In the genomic region with DNA sequence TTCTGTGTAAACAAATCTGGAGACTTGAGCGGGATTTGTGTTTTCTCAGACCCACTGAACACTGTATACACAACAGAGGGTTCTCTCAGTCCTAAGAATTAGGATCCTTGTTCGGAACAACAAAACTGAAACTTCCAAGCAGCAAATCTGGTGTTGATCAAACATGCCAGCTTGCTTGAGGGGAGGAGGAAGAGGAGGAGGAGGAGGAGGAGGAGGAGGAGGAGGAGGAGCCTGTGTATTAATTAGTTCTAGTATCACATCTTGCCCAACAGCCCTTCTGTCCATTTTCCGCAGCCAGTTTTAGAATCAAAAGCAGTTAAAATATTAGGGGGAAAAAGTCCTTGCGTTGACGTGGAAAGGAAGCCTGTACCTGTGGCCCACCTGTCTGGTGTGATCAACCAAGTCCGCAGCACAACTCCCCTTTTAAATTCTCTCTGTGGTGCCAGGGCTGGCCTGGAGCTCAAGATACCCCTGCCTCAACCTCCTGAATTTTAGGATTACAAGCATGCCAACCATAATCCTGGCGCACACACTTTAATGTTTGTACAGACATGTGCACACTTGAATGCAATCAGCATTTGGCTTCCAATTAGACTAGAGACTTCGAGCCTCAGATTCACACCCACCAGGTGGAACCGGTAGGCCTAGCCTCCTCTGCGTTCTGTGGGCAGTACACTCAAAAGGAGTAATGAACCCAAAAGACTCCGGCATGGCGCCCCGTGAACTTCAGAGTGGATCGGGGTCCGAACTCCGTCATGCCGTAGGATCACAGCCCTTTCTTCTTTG, we compare ENCODE assay signal across 8 mouse cellular contexts. TPM values are rescaled to one million over a fixed set of nuclear protein-coding genes. Genes with fewer than 3 reads are reported as not detected.
DNase-seq lines count a peak whose midpoint lies in the region; ATAC-seq and TF ChIP-seq lines count a peak whose summit lies in the region.

No protein-coding gene starts in this region.

- H3K79me2 ChIP-seq in liver, adult 2 months (ENCODE audit: control insufficient read depth, insufficient read depth, low read length): no peaks in the 10 kb centered on the region

- DNase-seq in liver, adult 2 months (ENCODE audit: extremely low read depth, low read depth, low spot score): peak; percentile 50
- no peak for DNase-seq in liver
- no peak for DNase-seq in forebrain, embryonic 10.5 days (ENCODE audit: extremely low spot score, low spot score)
- no peak for DNase-seq in frontal cortex, postnatal 36 days (ENCODE audit: low spot score in 2 of 2)
- no peak for DNase-seq in cerebellum, adult 11-12 months
- DNase-seq in right cerebral cortex, adult 2 months (ENCODE audit: low spot score in 2 of 2): no peak

- no peak for TF ChIP-seq POLR2A in liver, adult 2 months (IDR thresholded peaks at IDR 0.05; ENCODE audit: extremely low read depth, insufficient read depth, low read length)
- no peak for TF ChIP-seq POLR2A in olfactory bulb, adult 2 months (IDR thresholded peaks at IDR 0.05; ENCODE audit: insufficient read depth, low read depth, low read length)

- no peak for ATAC-seq in limb, embryonic 12.5 days (ENCODE audit: insufficient number of reproducible peaks, insufficient read depth, low FRiP score, low TSS enrichment, low read depth)

- peak overlapping the region; percentile 62; the same call in 1 of the 2 replicates for H3K4me3 ChIP-seq in liver, adult 2 months (ENCODE audit: insufficient read depth, low read depth, low read length)
- peak overlapping the region; percentile 88 for H3K4me3 ChIP-seq in forebrain, embryonic 10.5 days
- H3K4me3 ChIP-seq in limb, embryonic 12.5 days (replicated peaks): peak overlapping the region; percentile 47
- peak overlapping the region; percentile 36; the same call in 1 of the 2 replicates for H3K4me3 ChIP-seq in olfactory bulb, adult 2 months (ENCODE audit: insufficient read depth, low read depth, low read length)

- H3K9me3 ChIP-seq in forebrain, embryonic 10.5 days: no peaks in the 10 kb centered on the region
- no peaks in the 10 kb centered on the region for H3K9me3 ChIP-seq in limb, embryonic 12.5 days

- peak overlapping the region; percentile 74 for H3K9ac ChIP-seq in liver, adult 2 months (ENCODE audit: low read depth, low read length)
- peak overlapping the region; percentile 62 for H3K9ac ChIP-seq in limb, embryonic 12.5 days (replicated peaks)

- H3K27ac ChIP-seq in liver, adult 2 months (replicated peaks; ENCODE audit: insufficient read depth, low read depth, low read length): peak overlapping the region; percentile 52
- H3K27ac ChIP-seq in forebrain, embryonic 10.5 days: peak overlapping the region; percentile 95
- no peak overlapping the region for H3K27ac ChIP-seq in limb, embryonic 12.5 days
- no peak overlapping the region for H3K27ac ChIP-seq in olfactory bulb, adult 2 months (ENCODE audit: insufficient read depth, low read depth, low read length)

- H3K4me2 ChIP-seq in limb, embryonic 12.5 days: peak overlapping the region; percentile 82

- H3K4me1 ChIP-seq in liver, adult 2 months (ENCODE audit: control insufficient read depth, insufficient read depth, low read length): peaks cover 12% of the 10 kb centered on the region
- H3K4me1 ChIP-seq in forebrain, embryonic 10.5 days: peaks cover 83% of the 10 kb centered on the region
- H3K4me1 ChIP-seq in limb, embryonic 12.5 days (replicated peaks): peaks cover 41% of the 10 kb centered on the region
- peaks cover 14% of the 10 kb centered on the region for H3K4me1 ChIP-seq in olfactory bulb, adult 2 months (ENCODE audit: control insufficient read depth, insufficient read depth, low read length)

- H3K36me3 ChIP-seq in liver, adult 2 months (ENCODE audit: control insufficient read depth, insufficient read depth, low read length): no peaks in the 10 kb centered on the region
- H3K36me3 ChIP-seq in forebrain, embryonic 10.5 days (replicated peaks): no peaks in the 10 kb centered on the region
- no peaks in the 10 kb centered on the region for H3K36me3 ChIP-seq in limb, embryonic 12.5 days

- H3K27me3 ChIP-seq in liver, adult 2 months (ENCODE audit: control insufficient read depth, insufficient read depth, low read length): no peaks in the 10 kb centered on the region
- H3K27me3 ChIP-seq in forebrain, embryonic 10.5 days (ENCODE audit: poor library complexity, severe bottlenecking): peaks cover 84% of the 10 kb centered on the region
- H3K27me3 ChIP-seq in limb, embryonic 12.5 days: peaks cover 89% of the 10 kb centered on the region

- TF ChIP-seq CTCF in liver, adult 2 months (IDR thresholded peaks at IDR 0.05; ENCODE audit: low read depth, low read length): no peak
- no peak for TF ChIP-seq CTCF in olfactory bulb, adult 2 months (IDR thresholded peaks at IDR 0.05; ENCODE audit: insufficient read depth, low read depth, low read length)

- WGBS in liver, adult 2 months: 29% methylated on average over 17 of the region's 17 CpGs
- WGBS in forebrain, embryonic 10.5 days: 8% methylated on average over 17 of the region's 17 CpGs
- 10% methylated on average over 17 of the region's 17 CpGs for WGBS in limb, embryonic 12.5 days
- WGBS in olfactory bulb, adult 2 months: 35% methylated on average over 17 of the region's 17 CpGs

RNA-seq across cellular contexts. Expression of a gene that starts 3.3 kb away (rescaled TPM):
- total RNA-seq in liver, adult 2 months (2014; rRNA removed): 4.0 and 4.6 TPM in 2 replicates
- 6.9 and 7.1 TPM in 2 replicates for polyA plus RNA-seq in liver, adult 2 months (2012; rRNA removed)
- 53.3 and 56.3 TPM in 2 replicates for polyA plus RNA-seq in forebrain, embryonic 10.5 days (2016; fragmentation: Nextera tagmentation; extraction: Ambion mirVana)
- polyA plus RNA-seq in limb, embryonic 12.5 days (2016; fragmentation: Nextera tagmentation; extraction: Ambion mirVana): 6.7 and 7.1 TPM in 2 replicates
- polyA plus RNA-seq in olfactory bulb, adult 2 months (2012; ENCODE audit: insufficient read depth, insufficient read length, low replicate concordance, missing spikeins): not detected in 2 replicates

RNA-seq across cellular contexts. Expression of a gene that starts 16.1 kb away (rescaled TPM):
- total RNA-seq in liver, adult 2 months (2014; rRNA removed): 13.3 and 13.4 TPM in 2 replicates
- 4.4 and 5.8 TPM in 2 replicates for polyA plus RNA-seq in liver, adult 2 months (2012; rRNA removed)
- 26.4 and 28.5 TPM in 2 replicates for polyA plus RNA-seq in forebrain, embryonic 10.5 days (2016; fragmentation: Nextera tagmentation; extraction: Ambion mirVana)
- 33.2 and 35.2 TPM in 2 replicates for polyA plus RNA-seq in limb, embryonic 12.5 days (2016; fragmentation: Nextera tagmentation; extraction: Ambion mirVana)
- not detected in 2 replicates for polyA plus RNA-seq in olfactory bulb, adult 2 months (2012; ENCODE audit: insufficient read depth, insufficient read length, low replicate concordance, missing spikeins)

Comparison
In these comparisons a context has a peak if more than half of its experiments do, and no peak if none do; other contexts are left out.
1. H3K27ac ChIP-seq: peak in liver, adult 2 months (single experiment) and forebrain, embryonic 10.5 days (single experiment); none in limb, embryonic 12.5 days (single experiment) and olfactory bulb, adult 2 months (single experiment).
2. H3K4me3 ChIP-seq: peak in every context shown above with its lines; median percentile 88 in forebrain, embryonic 10.5 days; 62 in liver, adult 2 months; 47 in limb, embryonic 12.5 days; 36 in olfactory bulb, adult 2 months.